Mouse (Mus musculus) limb, embryonic 11.5 days (tissue): ENCODE measurements at regions not wholly inside any gene's neighbourhood (a gene's known extent, or its start where the extent isn't known, plus 50 kb on each side); places are given as distances from the start of the nearest gene placed in this dataset.

Experiments
- ATAC-seq: fragments of 200-750 bp; cut with Nextera tagmentation; 2 replicates; pipeline ENCODE4 v1.8.0; 2017; ENCODE audit warnings: low read depth; ENCODE audit not compliant: insufficient number of reproducible peaks, low FRiP score, low TSS enrichment
- DNase-seq: peaks from one replicate; pipeline ENCODE4 v3.0.0-alpha.2; 2015; ENCODE audit warnings: low spot score
- H3K27ac ChIP-seq: fragments of 300-500 bp; sonication (generic); replicated peaks from 2 replicates; pipeline ENCODE4 v1.5.1; 2014; ENCODE audit warnings: low read depth, mild to moderate bottlenecking, low read length
- H3K27me3 ChIP-seq: fragments of 300-500 bp; sonication (generic); 2 replicates; pipeline ENCODE4 v1.6.1; 2014; ENCODE audit warnings: mild to moderate bottlenecking, low read length, mixed read lengths; ENCODE audit not compliant: control insufficient read depth, insufficient read depth
- H3K36me3 ChIP-seq: fragments of 300-500 bp; sonication (generic); 2 replicates; pipeline ENCODE4 v1.6.1; 2014; ENCODE audit warnings: mild to moderate bottlenecking, low read length, moderate library complexity, mixed read lengths; ENCODE audit not compliant: control insufficient read depth, insufficient read depth
- H3K4me1 ChIP-seq: fragments of 300-500 bp; sonication (generic); 2 replicates; pipeline ENCODE4 v1.6.1; 2014; ENCODE audit warnings: low read length, mixed read lengths; ENCODE audit not compliant: control insufficient read depth, insufficient read depth
- H3K4me2 ChIP-seq: fragments of 300-500 bp; sonication (generic); 2 replicates; pipeline ENCODE4 v1.6.1; 2014; ENCODE audit warnings: low read depth, mild to moderate bottlenecking, moderate library complexity; ENCODE audit not compliant: severe bottlenecking
- H3K4me3 ChIP-seq: fragments of 300-500 bp; sonication (generic); 2 replicates; pipeline ENCODE4 v1.5.1; 2014; ENCODE audit warnings: low read depth, low read length
- H3K9ac ChIP-seq: fragments of 300-500 bp; sonication (generic); 2 replicates; pipeline ENCODE4 v1.6.1; 2014; ENCODE audit warnings: mild to moderate bottlenecking, low read length
- H3K9me3 ChIP-seq: fragments of 300-500 bp; sonication (generic); 2 replicates; pipeline ENCODE4 v1.6.1; 2016; ENCODE audit warnings: low read length; ENCODE audit not compliant: control insufficient read depth
- WGBS: fragments of 180-500 bp; shearing (Covaris S2); extraction: QIAGEN DNeasy Blood & Tissue Kit; methylation state at CpG from one replicate; pipeline ENCODE4 v1.1.7; 2014; 5-methylcytosine and 5-hydroxymethylcytosine counted together

DNA sequence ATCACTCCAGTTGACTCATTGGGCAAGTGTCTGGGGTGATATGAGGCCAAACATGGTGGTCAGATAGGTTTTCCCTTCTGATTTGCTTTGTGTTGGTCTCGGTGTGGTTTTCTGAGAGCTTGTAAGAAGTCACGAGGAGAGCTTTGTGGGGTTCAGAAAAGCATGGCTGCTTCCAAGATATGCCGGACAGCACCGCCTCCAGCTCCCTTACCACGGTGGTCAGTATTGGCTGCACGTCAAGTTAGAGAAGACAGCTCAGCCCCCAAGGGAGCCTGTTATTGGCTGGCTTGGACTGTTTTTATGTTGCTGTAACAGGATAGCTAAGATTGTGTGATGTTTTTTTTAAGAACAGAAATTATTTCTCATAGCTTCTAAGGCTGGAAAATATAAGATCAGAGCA lies 154.7 kb upstream of the Kcnj16 start:
- H3K4me3 ChIP-seq = no peak overlapping the region
- H3K9ac ChIP-seq = no peak overlapping the region
- no peaks in the 10 kb centered on the region for H3K27me3 ChIP-seq
- H3K4me2 ChIP-seq = no peak overlapping the region
- WGBS = 86% methylated on average over 6 of the region's 6 CpGs
- no peaks in the 10 kb centered on the region for H3K4me1 ChIP-seq
- no peak for DNase-seq
- ATAC-seq = no peak
- no peaks in the 10 kb centered on the region for H3K9me3 ChIP-seq
- H3K27ac ChIP-seq = no peak overlapping the region
- H3K36me3 ChIP-seq = no peaks in the 10 kb centered on the region

DNA sequence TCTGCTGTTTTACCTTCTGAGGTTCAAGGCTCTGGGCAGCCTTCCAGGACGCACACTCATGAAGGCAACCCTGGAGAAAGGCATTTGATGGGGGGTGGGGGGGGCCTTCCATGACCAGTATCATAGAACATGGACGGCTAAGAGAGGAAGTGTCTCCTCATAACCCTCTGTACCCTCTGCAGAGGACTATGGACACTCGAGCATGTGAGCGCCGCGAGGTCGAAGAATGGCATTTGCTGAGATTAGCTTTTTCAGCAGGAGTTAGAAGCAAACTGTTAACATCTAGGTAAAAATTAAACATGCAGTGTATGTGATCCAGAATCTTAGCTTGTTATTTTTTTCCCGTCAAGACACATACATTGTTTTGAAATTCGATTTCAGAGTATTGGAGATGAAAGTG lies 153.1 kb upstream of the Kcnj16 start:
- Histone ChIP-seq H3K27me3 (no peaks in the 10 kb centered on the region), H3K9ac (no peak overlapping the region), H3K9me3 (no peaks in the 10 kb centered on the region), H3K4me2 (no peak overlapping the region), H3K36me3 (no peaks in the 10 kb centered on the region), H3K27ac (no peak overlapping the region), H3K4me3 (no peak overlapping the region), H3K4me1 (no peaks in the 10 kb centered on the region)
- no peak for DNase-seq
- no peak for ATAC-seq
- WGBS = 90% methylated on average over 9 of the region's 9 CpGs

DNA sequence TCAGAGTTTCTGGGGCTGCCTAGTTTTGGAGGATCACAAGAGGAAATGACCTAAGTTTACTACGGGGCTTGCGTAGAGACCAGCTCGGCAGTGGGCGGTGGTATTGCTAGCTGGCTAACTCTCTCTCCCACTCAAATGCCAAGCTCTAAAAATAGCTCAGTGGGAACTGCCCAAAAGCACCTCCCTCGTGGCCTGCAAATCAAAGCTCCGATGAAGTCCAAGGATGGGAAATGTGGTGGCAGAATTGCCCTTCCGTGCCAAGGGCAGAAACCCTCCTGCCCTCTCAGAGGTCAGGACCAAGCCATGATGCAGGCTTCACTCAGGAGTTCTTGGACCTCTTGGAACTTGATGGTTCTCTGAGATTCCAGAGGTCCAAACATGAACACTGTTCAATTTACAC lies 152.6 kb upstream of the Kcnj16 start:
- Histone ChIP-seq H3K27me3 (no peaks in the 10 kb centered on the region), H3K9me3 (no peaks in the 10 kb centered on the region), H3K4me2 (no peak overlapping the region), H3K27ac (no peak overlapping the region), H3K4me1 (no peaks in the 10 kb centered on the region), H3K9ac (no peak overlapping the region), H3K36me3 (no peaks in the 10 kb centered on the region), H3K4me3 (no peak overlapping the region)
- 87% methylated on average over 7 of the region's 7 CpGs for WGBS
- DNase-seq = no peak
- ATAC-seq = no peak

DNA sequence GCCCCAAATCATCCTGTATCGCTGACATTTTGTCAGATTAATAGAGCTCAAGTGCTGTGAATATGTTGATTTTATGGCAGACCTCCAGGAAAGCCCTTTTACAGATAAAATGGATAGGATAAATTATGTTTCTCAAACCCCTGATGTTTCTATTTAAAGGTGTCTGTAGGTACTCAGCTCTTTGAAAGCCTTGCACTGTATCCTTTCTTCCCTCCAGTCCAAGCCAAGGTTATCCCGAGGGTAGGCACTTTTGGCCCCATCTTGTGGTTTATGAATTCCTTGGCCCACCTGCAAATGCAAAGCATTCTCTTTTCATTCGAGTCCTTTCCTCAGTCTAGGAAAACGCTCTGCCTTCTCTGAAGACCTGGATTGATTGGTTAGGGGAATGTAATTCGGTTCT lies 139.2 kb upstream of the Kcnj16 start:
- Histone ChIP-seq H3K36me3 (no peaks in the 10 kb centered on the region), H3K4me3 (no peak overlapping the region), H3K9ac (no peak overlapping the region), H3K27me3 (no peaks in the 10 kb centered on the region), H3K9me3 (no peaks in the 10 kb centered on the region), H3K4me1 (no peaks in the 10 kb centered on the region), H3K4me2 (no peak overlapping the region), H3K27ac (no peak overlapping the region)
- DNase-seq (no peak), ATAC-seq (no peak)
- WGBS = 69% methylated on average over 5 of the region's 5 CpGs

DNA sequence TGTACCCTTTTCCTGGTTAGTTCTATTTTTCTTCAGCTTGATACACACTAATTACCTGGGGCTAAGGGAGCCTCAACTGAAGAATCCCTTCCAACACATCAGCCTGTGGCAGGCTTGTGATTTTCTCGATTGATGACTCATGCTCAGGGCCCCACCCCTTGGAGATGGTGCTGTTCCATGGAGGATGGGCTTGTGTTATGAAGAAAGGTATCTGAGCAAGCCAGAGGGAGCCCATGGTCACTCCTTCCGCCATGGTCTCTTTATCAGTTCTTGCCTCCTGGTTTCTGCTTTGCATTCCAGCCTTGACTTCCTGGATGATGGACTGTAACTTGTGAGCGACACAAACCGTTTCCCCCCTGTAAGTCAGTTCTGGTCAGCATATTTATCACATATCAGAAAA lies 131.1 kb upstream of the Kcnj16 start:
- Histone ChIP-seq H3K4me1 (no peaks in the 10 kb centered on the region), H3K9ac (no peak overlapping the region), H3K36me3 (no peaks in the 10 kb centered on the region), H3K27me3 (no peaks in the 10 kb centered on the region), H3K9me3 (no peaks in the 10 kb centered on the region), H3K4me3 (no peak overlapping the region), H3K4me2 (no peak overlapping the region), H3K27ac (no peak overlapping the region)
- ATAC-seq (no peak), DNase-seq (no peak)
- WGBS = 88% methylated on average over 4 of the region's 4 CpGs

DNA sequence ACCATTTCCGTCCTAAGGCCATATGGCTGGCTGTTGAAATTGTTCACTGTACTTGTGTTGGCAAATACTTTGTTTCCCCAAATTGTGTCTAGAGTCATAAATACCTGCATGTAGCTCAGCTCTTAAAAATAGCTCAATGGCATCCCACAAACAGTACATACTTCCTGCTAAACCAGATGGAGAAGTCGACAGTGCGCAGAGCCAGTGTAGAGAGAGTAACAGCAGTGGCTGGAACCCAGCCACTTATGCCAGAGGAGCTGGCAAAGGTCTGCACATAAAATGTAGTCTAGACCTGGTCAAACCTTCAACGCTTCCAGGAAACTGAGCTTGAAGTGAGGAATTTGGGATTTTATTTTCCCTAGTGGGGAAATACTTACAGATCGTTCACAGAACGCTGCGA lies 128.5 kb upstream of the Kcnj16 start:
- no peak for ATAC-seq
- 91% methylated on average over 7 of the region's 7 CpGs for WGBS
- DNase-seq = no peak
- Histone ChIP-seq H3K9ac (no peak overlapping the region), H3K9me3 (no peaks in the 10 kb centered on the region), H3K27ac (no peak overlapping the region), H3K36me3 (no peaks in the 10 kb centered on the region), H3K4me2 (no peak overlapping the region), H3K4me3 (no peak overlapping the region), H3K27me3 (no peaks in the 10 kb centered on the region), H3K4me1 (no peaks in the 10 kb centered on the region)

DNA sequence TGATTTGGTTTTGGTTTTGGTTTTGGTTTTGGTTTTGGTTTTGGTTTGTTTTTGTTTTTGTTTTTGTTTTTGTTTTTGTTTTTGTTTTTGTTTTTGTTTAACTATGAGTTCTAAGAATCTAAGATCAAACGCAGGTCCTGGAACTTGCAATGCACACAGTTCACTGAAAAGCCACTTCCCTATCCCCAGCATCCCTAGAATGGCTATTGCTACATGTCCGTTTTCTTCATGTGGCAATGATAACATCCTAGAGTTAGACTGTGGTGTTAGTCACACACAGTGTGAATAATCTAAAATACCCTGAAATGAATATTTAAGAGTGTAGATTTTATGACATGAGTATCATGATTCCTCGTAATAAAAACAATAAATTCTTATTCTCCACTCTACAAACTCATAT lies 99.5 kb upstream of the Kcnj16 start:
- Histone ChIP-seq H3K9ac (no peak overlapping the region), H3K4me3 (no peak overlapping the region), H3K4me2 (no peak overlapping the region), H3K36me3 (no peaks in the 10 kb centered on the region), H3K9me3 (no peaks in the 10 kb centered on the region), H3K27me3 (no peaks in the 10 kb centered on the region), H3K27ac (no peak overlapping the region), H3K4me1 (no peaks in the 10 kb centered on the region)
- 83% methylated on average over 3 of the region's 3 CpGs for WGBS
- no peak for ATAC-seq
- DNase-seq = no peak

DNA sequence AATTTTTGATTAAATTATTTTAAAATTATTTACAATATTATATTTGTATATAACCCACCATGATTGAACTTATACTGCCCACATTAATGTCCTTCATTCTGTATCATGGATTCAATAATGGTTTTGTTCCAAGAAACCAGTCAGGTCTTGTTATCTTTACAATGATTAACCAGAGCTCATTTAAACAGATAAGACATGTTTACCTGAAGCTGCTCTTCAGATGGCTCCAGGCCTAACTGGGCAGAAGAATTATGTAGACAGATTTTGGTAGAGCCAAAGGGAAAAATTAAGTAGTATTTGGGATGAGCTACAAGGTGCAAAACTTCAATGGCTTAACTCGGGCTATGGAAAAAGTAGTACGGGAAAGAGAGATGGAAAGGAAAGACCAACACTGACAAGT lies 97.7 kb upstream of the Kcnj16 start:
- DNase-seq (no peak), ATAC-seq (no peak)
- no peak overlapping the region for H3K4me2 ChIP-seq
- no peaks in the 10 kb centered on the region for H3K4me1 ChIP-seq
- no peak overlapping the region for H3K4me3 ChIP-seq
- WGBS = 95% methylated on average over 2 of the region's 2 CpGs
- no peaks in the 10 kb centered on the region for H3K9me3 ChIP-seq
- no peak overlapping the region for H3K9ac ChIP-seq
- H3K27ac ChIP-seq = no peak overlapping the region
- no peaks in the 10 kb centered on the region for H3K36me3 ChIP-seq
- H3K27me3 ChIP-seq = no peaks in the 10 kb centered on the region

DNA sequence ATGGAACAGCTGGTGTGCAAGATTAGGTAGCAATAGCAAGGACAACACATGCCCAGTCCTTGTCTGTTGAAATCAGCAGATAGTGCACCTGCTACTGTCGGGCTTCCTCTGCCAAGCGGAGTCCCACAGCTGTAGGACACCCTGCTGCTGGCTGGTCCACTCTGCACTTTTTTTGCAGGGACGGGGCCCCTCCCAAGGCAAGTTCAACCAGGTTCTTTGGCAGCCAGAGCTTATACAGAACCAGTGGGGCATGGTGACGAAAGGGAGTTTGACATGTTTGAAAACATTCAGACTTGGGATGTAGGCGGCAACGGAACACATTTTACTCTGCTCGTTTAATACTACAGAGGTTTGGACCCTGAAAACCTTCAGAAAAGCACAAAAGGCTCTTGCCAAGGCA lies 93.2 kb upstream of the Kcnj16 start:
- H3K27me3 ChIP-seq = no peaks in the 10 kb centered on the region
- H3K4me1 ChIP-seq = no peaks in the 10 kb centered on the region
- WGBS = 87% methylated on average over 7 of the region's 7 CpGs
- ATAC-seq (no peak), DNase-seq (no peak)
- H3K27ac ChIP-seq = no peak overlapping the region
- H3K36me3 ChIP-seq = no peaks in the 10 kb centered on the region
- no peak overlapping the region for H3K4me2 ChIP-seq
- H3K4me3 ChIP-seq = no peak overlapping the region
- H3K9ac ChIP-seq = no peak overlapping the region
- no peaks in the 10 kb centered on the region for H3K9me3 ChIP-seq
